Mouse (Mus musculus) leukemia stem cell, adult 10-12 weeks (primary cell): ENCODE measurements around the gene Gm11639. TPM values are rescaled to one million over a fixed set of nuclear protein-coding genes. Genes with fewer than 3 reads are reported as not detected.

ENCODE experiments used
- polyA plus RNA-seq: library from polyadenylated mRNA; stranded (reverse); fragments of >175 nt; gene quantifications from 2 replicates; pipeline ENCODE4 v1.2.3, GENCODE M21; 2012; ENCODE audit warnings: low replicate concordance

The Gm11639 gene
- not detected in 2 replicates for polyA plus RNA-seq

GRCm38 (mm10) chr11:104685548-104685947, at the start of gene Gm11639:
Gm11639 (plus strand) TSS chr11:104685707.

GRCm38 (mm10) chr11:105063292-105063691, 377.8 kb downstream of the Gm11639 start, which contains the start of gene Efcab3:
Efcab3 (plus strand) TSS chr11:105063592.

GRCm38 (mm10) chr11:105125735-105126519, 440.4 kb downstream of the Gm11639 start, which contains the start of gene Mettl2:
Mettl2 (plus strand) TSS chr11:105126425.

GRCm38 (mm10) chr11:105146593-105146992, 461.1 kb downstream of the Gm11639 start, which contains the start of gene Gm10842:
Gm10842 (plus strand) TSS chr11:105146893.

Other genes starting within 250 kb of the Gm11639 start
- 173 and 239 TPM in 2 replicates for gene Kansl1, start 216.8 kb upstream of the Gm11639 start, polyA plus RNA-seq
- gene Cdc27, start 135.1 kb upstream of the Gm11639 start, polyA plus RNA-seq, result 4.1 and 11.8 TPM in 2 replicates
- gene Myl4, start 135.0 kb upstream of the Gm11639 start, polyA plus RNA-seq, result 2.1 and 5.6 TPM in 2 replicates
- gene Itgb3, start 77.7 kb upstream of the Gm11639 start, polyA plus RNA-seq, result 0.32 and 1.4 TPM in 2 replicates